Mouse (Mus musculus) liver, adult 2 months (tissue): ENCODE measurements around the gene Mturn. TPM values are rescaled to one million over a fixed set of nuclear protein-coding genes. Genes with fewer than 3 reads are reported as not detected.

Experiments
- DNase-seq: peaks from one replicate; pipeline ENCODE4 v3.0.0-alpha.2; 2011; ENCODE audit warnings: low read depth, low spot score; ENCODE audit errors: extremely low read depth
- H3K27ac ChIP-seq: fragments of 200-500 bp; replicated peaks from 2 replicates; pipeline ENCODE4 v1.5.1; 2012; ENCODE audit warnings: low read depth, mild to moderate bottlenecking, control low read depth, inconsistent platforms, low read length; ENCODE audit not compliant: insufficient read depth
- H3K27me3 ChIP-seq: fragments of 200-500 bp; 2 replicates; pipeline ENCODE4 v1.6.1; 2012; ENCODE audit warnings: mild to moderate bottlenecking, moderate library complexity, low read length, inconsistent platforms; ENCODE audit not compliant: control insufficient read depth, insufficient read depth
- H3K36me3 ChIP-seq: fragments of 200-500 bp; 2 replicates; pipeline ENCODE4 v1.6.1; 2012; ENCODE audit warnings: low read length, inconsistent platforms; ENCODE audit not compliant: control insufficient read depth, insufficient read depth
- H3K4me1 ChIP-seq: fragments of 200-500 bp; 2 replicates; pipeline ENCODE4 v1.6.1; 2011; ENCODE audit warnings: low read length; ENCODE audit not compliant: control insufficient read depth, insufficient read depth
- H3K4me3 ChIP-seq: fragments of 200-500 bp; 2 replicates; pipeline ENCODE4 v1.5.1; 2011; ENCODE audit warnings: low read depth, mild to moderate bottlenecking, control low read depth, low read length, moderate library complexity; ENCODE audit not compliant: insufficient read depth
- H3K79me2 ChIP-seq: fragments of 200-500 bp; 2 replicates; pipeline ENCODE4 v1.6.1; 2012; ENCODE audit warnings: inconsistent platforms, mild to moderate bottlenecking, low read length, moderate library complexity; ENCODE audit not compliant: control insufficient read depth, insufficient read depth
- H3K9ac ChIP-seq: fragments of 200-500 bp; 2 replicates; pipeline ENCODE4 v1.6.1; 2012; ENCODE audit warnings: low read depth, mild to moderate bottlenecking, control low read depth, inconsistent platforms, low read length
- CTCF ChIP-seq: fragments of 200-500 bp; IDR thresholded peaks from 2 replicates; pipeline ENCODE4 v1.5.1; 2011; ENCODE audit warnings: low read depth, low read length, control low read depth
- POLR2A ChIP-seq: fragments of 200-500 bp; IDR thresholded peaks from 2 replicates; pipeline ENCODE4 v1.6.1; 2011; ENCODE audit warnings: low read length, control low read depth; ENCODE audit not compliant: insufficient read depth; ENCODE audit errors: extremely low read depth
- WGBS: fragments of 180-500 bp; shearing (Covaris S2); methylation state at CpG from one replicate; pipeline ENCODE4 v1.1.7; 2018; 5-methylcytosine and 5-hydroxymethylcytosine counted together
- polyA plus RNA-seq: library from polyadenylated mRNA; depleted of rRNA; stranded (reverse); fragments of >200 nt; gene quantifications from 2 replicates; pipeline ENCODE4 v1.2.3, GENCODE M21; 2012; rRNA removed
- total RNA-seq: library from RNA; depleted of rRNA; stranded (reverse); fragments of >200 nt; gene quantifications from 2 replicates; pipeline ENCODE4 v1.2.3, GENCODE M21; 2014; rRNA removed

Gene Mturn
- total RNA-seq (1.6 and 2.1 TPM in 2 replicates), polyA plus RNA-seq (0.89 and 1.1 TPM in 2 replicates)

DNA sequence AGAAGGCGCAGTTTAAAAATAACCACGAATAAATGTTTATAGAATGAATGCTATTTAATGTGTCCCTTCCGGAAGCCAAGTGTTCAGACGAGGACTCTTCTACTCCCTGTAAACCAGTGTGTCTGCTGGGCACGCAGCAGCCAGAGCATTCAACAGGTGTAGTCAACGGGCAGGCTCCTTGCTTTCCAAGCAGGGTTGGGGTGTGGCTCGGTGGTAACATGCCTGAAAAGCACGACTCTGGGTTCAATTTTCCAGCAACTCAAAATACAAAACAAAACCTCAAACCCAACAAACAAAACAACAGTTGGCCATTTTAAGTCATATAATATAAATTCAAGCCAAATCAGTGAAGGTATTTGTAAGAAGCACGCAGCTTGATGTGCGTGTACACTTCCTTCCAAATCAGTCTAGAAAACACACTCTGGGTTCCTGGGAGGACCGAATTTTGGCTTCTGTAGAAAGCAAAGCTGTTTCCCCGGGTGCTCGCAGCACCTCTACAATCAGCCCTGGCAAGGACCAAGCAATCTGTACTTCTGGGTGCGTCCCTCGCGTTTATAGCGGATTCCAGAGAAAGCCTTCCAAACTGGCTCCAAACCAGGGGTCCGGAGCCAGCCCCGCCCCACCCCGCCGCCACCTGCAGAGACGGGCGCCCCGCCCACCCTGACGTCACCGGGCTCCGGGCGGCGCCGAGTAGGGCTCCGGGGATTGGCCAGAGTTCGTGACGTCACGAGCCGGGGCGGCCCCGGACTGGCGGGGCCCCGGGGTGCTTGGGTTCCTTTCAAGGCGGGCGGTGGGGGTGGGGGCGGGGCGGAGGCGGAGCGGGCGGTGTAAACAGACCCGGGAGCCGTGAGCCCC is at the start of gene Mturn:
Gene Mturn, plus strand, starts transcription at position 734 of the 855 bp plus-strand sequence.
- 5% methylated on average over 48 of the region's 48 CpGs for WGBS
- no peak for TF ChIP-seq CTCF
- TF ChIP-seq POLR2A: no peak
- peak; percentile 76 for DNase-seq
- no peaks in the 10 kb centered on the region for H3K36me3 ChIP-seq
- no peaks in the 10 kb centered on the region for H3K27me3 ChIP-seq
- no peaks in the 10 kb centered on the region for H3K79me2 ChIP-seq
- H3K9ac ChIP-seq: peak within 1 kb of the TSS; percentile 77
- H3K4me3 ChIP-seq: peak within 1 kb of the TSS; percentile 95
- peak within 1 kb of the TSS; percentile 32 for H3K27ac ChIP-seq
- H3K4me1 ChIP-seq: 0 out of 2 replicates have a peak, but pooled peaks cover 5% of the 10 kb centered on the region

DNA sequence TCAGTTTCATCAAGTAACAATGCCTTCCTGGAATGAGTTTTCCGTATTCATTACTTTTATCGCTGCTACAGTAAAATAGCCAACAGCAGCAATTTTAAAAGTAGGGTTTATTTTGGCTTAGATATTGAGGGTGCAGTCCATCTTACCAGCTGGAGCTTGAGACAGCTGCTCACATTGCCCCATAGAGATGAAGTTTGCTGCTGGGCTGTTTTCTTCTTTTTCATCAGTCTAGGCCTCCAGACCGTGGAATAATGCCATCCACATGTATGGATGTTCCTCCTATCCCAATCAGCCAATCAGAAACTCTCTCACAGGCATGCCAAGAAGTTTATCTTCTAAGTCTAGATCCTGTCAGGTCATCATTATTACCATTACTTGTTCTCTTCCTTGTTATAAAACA is 41.5 kb upstream of the Mturn start:
- Histone ChIP-seq H3K36me3 (peaks cover 40% of the 10 kb centered on the region), H3K9ac (no peak overlapping the region), H3K27me3 (no peaks in the 10 kb centered on the region), H3K4me1 (no peaks in the 10 kb centered on the region), H3K27ac (no peak overlapping the region), H3K4me3 (no peak overlapping the region), H3K79me2 (no peaks in the 10 kb centered on the region)
- DNase-seq: no peak
- 92% methylated on average over 3 of the region's 3 CpGs for WGBS
- TF ChIP-seq CTCF (no peak), POLR2A (no peak)

DNA sequence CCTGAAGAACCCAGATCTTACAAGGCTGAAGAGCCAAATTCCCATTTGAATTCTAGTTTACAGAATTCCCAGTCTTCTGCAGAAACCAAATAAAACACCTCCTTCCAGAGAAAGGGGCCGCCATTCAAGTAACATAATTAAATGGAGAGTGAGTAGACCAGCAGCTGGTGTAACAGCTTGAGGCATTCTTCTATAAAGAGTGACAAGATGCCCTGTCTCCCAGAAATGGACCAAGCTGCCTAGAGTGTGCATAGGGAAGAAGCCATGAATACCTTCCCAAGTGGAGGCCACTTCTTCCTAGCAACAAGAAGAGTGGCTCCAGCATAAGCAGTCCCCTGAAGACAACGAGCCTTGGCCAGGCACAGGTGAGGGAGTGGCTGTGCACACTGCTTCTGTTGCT is 39.5 kb upstream of the Mturn start:
- Histone ChIP-seq H3K9ac (no peak overlapping the region), H3K27ac (no peak overlapping the region), H3K4me3 (no peak overlapping the region), H3K36me3 (peaks cover 30% of the 10 kb centered on the region), H3K27me3 (no peaks in the 10 kb centered on the region), H3K4me1 (no peaks in the 10 kb centered on the region), H3K79me2 (no peaks in the 10 kb centered on the region)
- TF ChIP-seq POLR2A: no peak
- TF ChIP-seq CTCF: no peak
- WGBS: 98% methylated on average over 2 of the region's 2 CpGs
- no peak for DNase-seq

DNA sequence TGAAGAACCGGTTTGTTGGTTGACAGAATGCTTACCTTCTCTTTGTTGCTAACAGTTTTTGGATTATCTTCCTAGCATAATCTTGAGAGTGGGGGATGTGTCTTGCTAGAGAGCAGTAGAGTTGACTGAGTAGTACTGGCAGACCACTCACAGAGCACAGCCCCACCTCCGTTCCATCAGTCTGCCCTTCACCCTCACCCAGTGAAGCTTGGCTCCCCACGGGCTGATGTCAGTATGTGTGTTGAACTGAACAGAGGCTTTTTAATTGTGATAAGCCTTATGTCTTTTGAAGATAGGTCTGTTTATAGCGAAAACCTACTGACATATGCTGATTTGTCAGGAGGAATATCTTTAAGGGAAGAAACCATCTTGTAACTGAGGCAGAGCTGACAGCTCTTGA is 38.2 kb upstream of the Mturn start:
- no peak for DNase-seq
- Histone ChIP-seq H3K4me1 (no peaks in the 10 kb centered on the region), H3K36me3 (peaks cover 24% of the 10 kb centered on the region), H3K27me3 (no peaks in the 10 kb centered on the region), H3K27ac (no peak overlapping the region), H3K9ac (no peak overlapping the region), H3K4me3 (no peak overlapping the region), H3K79me2 (no peaks in the 10 kb centered on the region)
- TF ChIP-seq CTCF (no peak), POLR2A (no peak)
- WGBS: 96% methylated on average over 4 of the region's 4 CpGs

DNA sequence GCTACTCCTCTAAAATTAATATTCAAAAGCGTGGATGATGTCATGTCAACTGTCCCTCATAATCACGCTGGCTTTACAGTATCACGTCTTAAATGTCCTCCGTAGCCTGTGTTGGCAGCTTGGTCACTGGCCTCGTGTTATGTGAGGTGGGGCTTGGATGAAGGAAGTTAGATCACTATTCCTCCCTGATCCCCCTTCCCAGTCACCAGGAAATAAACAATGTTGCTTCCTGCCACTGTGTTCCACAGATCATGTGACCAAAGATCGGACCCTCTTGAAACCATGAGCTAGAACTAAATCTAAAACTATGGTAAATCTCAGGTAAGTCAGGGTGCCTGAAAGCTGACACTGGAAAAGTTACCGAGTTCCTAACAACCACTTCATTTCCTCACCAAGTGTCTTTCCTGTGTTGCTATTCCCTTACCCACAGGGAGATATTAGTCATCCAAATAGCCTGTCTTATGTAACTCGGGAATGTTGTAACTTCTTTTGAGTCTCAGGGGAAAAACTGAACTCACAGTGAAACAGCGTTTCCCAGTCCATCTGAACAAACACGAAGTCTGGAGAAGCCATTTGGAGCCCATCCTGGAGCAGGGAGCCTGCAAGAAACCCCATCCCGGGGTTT is 25.8 kb upstream of the Mturn start:
- Histone ChIP-seq H3K79me2 (no peaks in the 10 kb centered on the region), H3K27ac (no peak overlapping the region)
- 66% methylated on average over 11 of the region's 11 CpGs for WGBS

DNA sequence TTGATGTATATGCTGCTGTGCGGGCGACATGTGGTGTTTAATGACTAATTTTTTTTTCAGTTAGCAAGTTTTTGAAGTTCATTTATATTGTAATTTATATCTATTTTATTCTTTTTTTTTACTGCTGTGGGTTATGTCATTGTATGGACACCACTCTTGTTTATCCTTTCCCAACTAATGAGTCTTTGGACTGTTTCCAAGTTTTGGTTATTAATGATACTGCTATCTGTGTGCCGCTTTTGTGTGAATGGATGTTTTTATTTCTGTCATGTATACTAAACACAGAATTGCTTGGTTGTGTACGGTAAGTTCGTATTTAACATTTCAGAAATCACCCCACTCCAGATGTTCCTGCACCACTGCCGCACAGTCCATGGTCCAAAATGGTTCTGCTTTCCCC is 23.6 kb upstream of the Mturn start:
- Histone ChIP-seq H3K4me1 (no peaks in the 10 kb centered on the region), H3K36me3 (no peaks in the 10 kb centered on the region), H3K79me2 (no peaks in the 10 kb centered on the region), H3K27me3 (no peaks in the 10 kb centered on the region), H3K27ac (no peak overlapping the region), H3K4me3 (no peak overlapping the region), H3K9ac (no peak overlapping the region)
- TF ChIP-seq CTCF (no peak), POLR2A (no peak)
- DNase-seq: no peak
- WGBS: 88% methylated on average over 6 of the region's 6 CpGs

More for the DNA sequence above, 25.8 kb upstream of the Mturn start:
- Histone ChIP-seq H3K27me3 (no peaks in the 10 kb centered on the region), H3K36me3 (no peaks in the 10 kb centered on the region), H3K4me3 (no peak overlapping the region), H3K4me1 (no peaks in the 10 kb centered on the region), H3K9ac (no peak overlapping the region)
- DNase-seq: peak; percentile 31
- TF ChIP-seq POLR2A (no peak), CTCF (no peak)
